Mouse (Mus musculus) heart, embryonic 12.5 days (tissue): ENCODE data around the gene Cacna1a. TPM values are rescaled to one million over a fixed set of nuclear protein-coding genes. Genes with fewer than 3 reads are reported as not detected.

Source experiments
- ATAC-seq: fragments of 200-750 bp; cut with Nextera tagmentation; 2 replicates; pipeline ENCODE4 v1.8.0; 2017; ENCODE audit warnings: moderate TSS enrichment, moderate library complexity; ENCODE audit not compliant: insufficient number of reproducible peaks, low FRiP score
- H3K27ac ChIP-seq: fragments of 300-500 bp; sonication (generic); 2 replicates; pipeline ENCODE4 v1.5.1; 2016; ENCODE audit warnings: mild to moderate bottlenecking, moderate library complexity; ENCODE audit not compliant: poor library complexity, severe bottlenecking
- H3K27me3 ChIP-seq: fragments of 300-500 bp; sonication (generic); replicated peaks from 2 replicates; pipeline ENCODE4 v1.6.1; 2016; ENCODE audit warnings: mild to moderate bottlenecking, moderate library complexity
- H3K36me3 ChIP-seq: fragments of 300-500 bp; sonication (generic); 2 replicates; pipeline ENCODE4 v1.6.1; 2016; ENCODE audit warnings: mild to moderate bottlenecking, moderate library complexity
- H3K4me1 ChIP-seq: fragments of 300-500 bp; sonication (generic); replicated peaks from 2 replicates; pipeline ENCODE4 v1.6.1; 2016; ENCODE audit warnings: mild to moderate bottlenecking
- H3K4me2 ChIP-seq: fragments of 300-500 bp; sonication (generic); 2 replicates; pipeline ENCODE4 v1.6.1; 2016; ENCODE audit warnings: mild to moderate bottlenecking, moderate library complexity
- H3K4me3 ChIP-seq: fragments of 300-500 bp; sonication (generic); 2 replicates; pipeline ENCODE4 v1.5.1; 2016; ENCODE audit warnings: mild to moderate bottlenecking
- H3K9ac ChIP-seq: fragments of 300-500 bp; sonication (generic); 2 replicates; pipeline ENCODE4 v1.6.1; 2016; ENCODE audit warnings: mild to moderate bottlenecking, moderate library complexity
- H3K9me3 ChIP-seq: fragments of 300-500 bp; sonication (generic); replicated peaks from 2 replicates; pipeline ENCODE4 v1.6.1; 2016; ENCODE audit warnings: mild to moderate bottlenecking, moderate library complexity
- WGBS: fragments of 180-500 bp; shearing (Covaris S2); methylation state at CpG from one replicate; pipeline ENCODE4 v1.1.7; 2016; 5-methylcytosine and 5-hydroxymethylcytosine counted together
- polyA plus RNA-seq: library from polyadenylated mRNA; unstranded; fragments of >200 nt; fragmentation: Nextera tagmentation; extraction: Ambion mirVana; gene quantifications from 2 replicates; pipeline ENCODE4 v1.2.1, GENCODE M21; 2016

Cacna1a gene
- 9.2 and 9.4 TPM in 2 replicates for polyA plus RNA-seq

DNA sequence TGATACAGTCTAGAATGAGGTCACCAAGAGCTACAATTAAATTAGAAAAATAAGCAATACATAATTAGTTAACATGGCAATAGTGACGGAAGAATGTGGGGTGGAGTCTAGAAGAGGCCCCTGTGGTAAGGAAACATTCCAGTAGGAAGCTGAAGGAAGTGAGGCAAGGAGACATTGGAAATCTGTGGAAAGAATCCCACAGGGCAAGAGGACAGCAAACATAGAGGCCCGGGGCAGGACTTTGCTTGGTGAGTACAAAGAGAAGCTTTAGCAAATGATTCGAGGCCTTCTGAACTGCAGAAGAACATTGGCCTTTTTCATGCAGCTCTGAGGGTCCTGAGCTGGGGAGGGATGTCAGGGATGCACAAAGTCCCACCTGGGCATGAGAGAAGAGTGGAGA is at the start of gene Cacna1a:
Cacna1a (plus strand) TSS at position 166 of the 400 bp plus-strand sequence.
- no peak within 1 kb of the TSS for H3K27ac ChIP-seq
- H3K27me3 ChIP-seq: no peaks in the 10 kb centered on the region
- H3K36me3 ChIP-seq: no peaks in the 10 kb centered on the region
- H3K9ac ChIP-seq: no peak within 1 kb of the TSS
- H3K4me3 ChIP-seq: no peak within 1 kb of the TSS
- 0 out of 2 replicates have a peak, but pooled peaks cover 2% of the 10 kb centered on the region for H3K9me3 ChIP-seq
- ATAC-seq: no peak
- WGBS: 77% methylated on average over 3 of the region's 3 CpGs
- H3K4me2 ChIP-seq: no peak within 1 kb of the TSS
- peaks cover 9% of the 10 kb centered on the region; the same call in 1 of the 2 replicates for H3K4me1 ChIP-seq

DNA sequence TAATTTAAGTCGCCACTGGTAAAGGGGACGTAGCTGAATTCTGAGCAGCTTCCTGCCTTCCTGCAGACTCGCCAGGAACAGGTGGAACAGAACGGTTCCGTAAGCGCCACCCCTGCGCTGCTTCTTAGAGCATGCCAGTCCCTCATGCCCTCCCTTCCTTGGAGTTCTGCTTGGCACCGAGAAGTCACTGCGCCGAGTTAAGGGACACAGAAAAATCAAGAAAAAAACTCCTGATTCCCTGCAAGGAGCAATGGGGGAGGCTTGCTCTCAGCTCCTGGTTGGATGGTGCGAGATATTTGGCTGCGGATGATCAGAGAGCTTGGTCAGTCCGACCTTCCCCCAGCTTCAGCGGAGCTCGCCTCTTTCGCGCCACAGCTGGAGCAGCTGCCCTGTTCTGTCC is 49.7 kb upstream of the Cacna1a start:
- no peak overlapping the region for H3K27ac ChIP-seq
- WGBS: 16% methylated on average over 17 of the region's 17 CpGs
- H3K27me3 ChIP-seq: peaks cover 50% of the 10 kb centered on the region
- no peaks in the 10 kb centered on the region for H3K4me1 ChIP-seq
- no peak overlapping the region for H3K4me2 ChIP-seq
- no peaks in the 10 kb centered on the region for H3K36me3 ChIP-seq
- H3K4me3 ChIP-seq: no peak overlapping the region
- no peaks in the 10 kb centered on the region for H3K9me3 ChIP-seq
- ATAC-seq: no peak
- H3K9ac ChIP-seq: no peak overlapping the region

DNA sequence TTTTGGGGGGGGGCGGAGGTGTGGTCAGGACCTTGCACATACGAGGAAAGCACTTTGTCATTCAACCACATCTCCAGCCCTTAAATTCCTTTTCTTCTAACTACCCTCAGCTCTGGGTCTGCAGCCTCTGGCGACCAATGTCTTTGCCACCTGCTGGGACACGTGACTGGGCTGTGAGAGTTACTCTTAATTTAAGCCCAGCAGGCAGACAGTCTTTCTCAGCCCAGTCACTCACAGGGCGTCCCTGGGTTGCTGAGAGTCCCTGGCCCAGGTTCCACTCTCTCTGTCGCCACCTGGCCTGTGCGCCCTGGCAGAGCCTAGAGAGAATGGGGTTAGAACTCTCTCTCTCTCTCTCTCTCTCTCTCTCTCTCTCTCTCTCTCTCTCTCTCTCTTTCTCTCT is 48.9 kb upstream of the Cacna1a start:
- no peak overlapping the region for H3K9ac ChIP-seq
- no peaks in the 10 kb centered on the region for H3K9me3 ChIP-seq
- no peaks in the 10 kb centered on the region for H3K4me1 ChIP-seq
- WGBS: 7% methylated on average over 7 of the region's 7 CpGs
- no peak overlapping the region for H3K4me2 ChIP-seq
- peaks cover 50% of the 10 kb centered on the region for H3K27me3 ChIP-seq
- H3K36me3 ChIP-seq: no peaks in the 10 kb centered on the region
- no peak for ATAC-seq
- no peak overlapping the region for H3K4me3 ChIP-seq
- no peak overlapping the region for H3K27ac ChIP-seq

DNA sequence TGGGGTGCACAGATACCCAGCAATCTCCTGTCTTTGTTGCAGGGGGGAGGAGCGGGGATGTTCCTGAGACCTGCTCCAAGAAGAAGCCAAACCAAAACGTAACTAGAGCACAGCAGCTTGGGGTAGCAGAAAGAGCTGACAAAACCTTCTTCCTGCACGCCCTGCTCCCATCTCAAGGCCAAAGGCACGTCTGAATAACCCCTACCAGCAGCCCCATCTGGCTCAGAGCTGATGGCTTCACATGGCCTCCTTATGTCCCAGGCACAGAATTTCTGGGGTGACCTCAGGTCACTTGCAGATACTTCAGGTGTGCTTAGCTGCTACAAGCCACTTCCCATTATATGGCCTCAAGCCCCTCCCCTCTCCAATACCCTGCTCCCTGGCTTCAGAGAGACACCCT is 48.4 kb upstream of the Cacna1a start:
- Histone ChIP-seq H3K9me3 (no peaks in the 10 kb centered on the region), H3K4me2 (no peak overlapping the region), H3K4me1 (no peaks in the 10 kb centered on the region), H3K9ac (no peak overlapping the region), H3K4me3 (no peak overlapping the region), H3K27ac (no peak overlapping the region), H3K36me3 (no peaks in the 10 kb centered on the region), H3K27me3 (peaks cover 50% of the 10 kb centered on the region)
- WGBS: 59% methylated on average over 4 of the region's 4 CpGs
- ATAC-seq: no peak

DNA sequence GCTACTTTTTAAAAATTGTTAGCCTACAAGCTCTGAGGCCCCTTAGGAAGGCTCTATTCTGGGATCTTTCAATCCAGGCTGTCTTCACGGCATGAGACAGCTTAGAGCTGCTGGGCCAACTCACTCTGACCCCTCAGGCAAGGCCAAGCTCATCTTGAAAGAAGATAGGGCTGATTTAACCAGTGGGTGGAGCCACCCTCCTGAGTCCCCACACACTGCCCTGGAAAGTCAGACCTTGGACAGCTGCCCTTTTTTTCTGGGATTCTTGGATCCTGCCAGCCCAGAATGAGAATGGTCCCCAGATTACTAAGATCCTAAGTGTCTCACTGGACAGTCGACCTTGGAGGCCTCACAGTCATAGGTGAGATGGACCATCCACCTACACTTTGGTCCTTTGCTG is 47.6 kb upstream of the Cacna1a start:
- no peak overlapping the region for H3K27ac ChIP-seq
- no peaks in the 10 kb centered on the region for H3K9me3 ChIP-seq
- WGBS: 3% methylated on average over 2 of the region's 2 CpGs
- H3K4me3 ChIP-seq: no peak overlapping the region
- H3K36me3 ChIP-seq: no peaks in the 10 kb centered on the region
- no peak overlapping the region for H3K9ac ChIP-seq
- H3K4me1 ChIP-seq: no peaks in the 10 kb centered on the region
- ATAC-seq: no peak
- H3K4me2 ChIP-seq: no peak overlapping the region
- peaks cover 54% of the 10 kb centered on the region for H3K27me3 ChIP-seq

DNA sequence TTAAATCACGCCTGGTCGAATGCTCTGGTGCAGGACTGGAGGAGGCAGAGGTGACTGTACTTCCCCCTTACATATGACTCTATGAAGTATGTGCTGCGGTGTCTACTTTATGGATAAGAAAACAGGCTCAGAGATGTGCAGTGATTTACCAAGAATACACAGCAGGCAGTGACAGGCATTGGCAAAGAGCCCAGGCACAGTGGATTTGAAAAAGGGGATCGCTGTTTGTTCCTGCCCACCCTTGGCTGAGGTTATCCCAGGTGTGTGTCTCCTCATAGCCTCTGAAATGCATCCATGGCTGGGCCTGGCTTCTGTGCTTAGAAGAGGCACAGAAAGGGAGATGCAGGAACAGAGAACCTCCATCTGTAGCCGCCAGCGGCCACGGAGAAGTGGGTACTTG is 42.7 kb upstream of the Cacna1a start:
- no peak overlapping the region for H3K4me3 ChIP-seq
- no peak for ATAC-seq
- 67% methylated on average over 7 of the region's 7 CpGs for WGBS
- no peak overlapping the region for H3K4me2 ChIP-seq
- H3K36me3 ChIP-seq: no peaks in the 10 kb centered on the region
- no peaks in the 10 kb centered on the region for H3K9me3 ChIP-seq
- peaks cover 37% of the 10 kb centered on the region for H3K27me3 ChIP-seq
- H3K9ac ChIP-seq: no peak overlapping the region
- no peaks in the 10 kb centered on the region for H3K4me1 ChIP-seq
- H3K27ac ChIP-seq: no peak overlapping the region

DNA sequence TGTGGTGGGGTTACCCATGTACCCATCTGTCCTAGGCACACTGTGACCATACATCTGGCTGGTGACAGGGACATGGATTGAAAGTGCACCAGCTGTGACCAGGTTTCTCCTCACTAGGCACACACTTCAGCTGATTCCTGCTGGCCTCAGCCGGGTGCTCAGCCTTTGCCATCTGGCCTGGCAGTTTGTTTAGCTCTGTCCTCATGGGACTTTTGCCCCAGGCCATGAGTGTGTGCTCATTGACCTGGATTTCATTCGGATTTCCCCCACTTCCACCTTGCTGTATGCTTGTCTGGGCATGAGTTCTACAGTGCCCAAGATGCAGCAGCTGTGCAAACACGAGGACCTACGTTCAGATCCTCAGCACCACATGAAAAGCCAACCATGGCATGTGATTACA is 41.8 kb upstream of the Cacna1a start:
- Histone ChIP-seq H3K27ac (no peak overlapping the region), H3K4me3 (no peak overlapping the region), H3K36me3 (no peaks in the 10 kb centered on the region), H3K9me3 (no peaks in the 10 kb centered on the region), H3K4me2 (no peak overlapping the region), H3K9ac (no peak overlapping the region), H3K27me3 (peaks cover 38% of the 10 kb centered on the region), H3K4me1 (no peaks in the 10 kb centered on the region)
- no peak for ATAC-seq
- WGBS: 62% methylated on average over 4 of the region's 4 CpGs

DNA sequence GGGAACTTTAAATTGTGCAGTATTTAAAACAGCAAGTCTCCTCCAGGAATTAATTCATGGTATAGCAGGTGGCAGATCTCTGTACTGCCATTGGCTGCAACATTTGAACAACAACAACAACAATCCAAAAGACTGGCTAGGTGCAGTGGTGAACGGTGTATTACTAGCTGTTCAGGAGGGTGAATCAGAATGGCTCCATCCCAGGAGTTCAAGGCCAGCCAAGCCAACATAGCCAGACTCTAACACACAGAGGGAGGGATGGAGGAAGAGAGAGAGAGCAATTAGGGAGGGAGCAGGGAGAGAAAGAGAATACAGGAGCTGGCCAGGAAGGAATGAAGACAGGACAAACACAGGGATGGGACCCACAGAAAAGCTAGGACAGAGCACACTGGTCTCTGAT is 38.7 kb upstream of the Cacna1a start:
- no peaks in the 10 kb centered on the region for H3K4me1 ChIP-seq
- no peak overlapping the region for H3K4me3 ChIP-seq
- H3K36me3 ChIP-seq: no peaks in the 10 kb centered on the region
- no peak overlapping the region for H3K4me2 ChIP-seq
- H3K9me3 ChIP-seq: no peaks in the 10 kb centered on the region
- H3K9ac ChIP-seq: no peak overlapping the region
- ATAC-seq: no peak
- 60% methylated on average over 1 of the region's 1 CpGs for WGBS
- no peak overlapping the region for H3K27ac ChIP-seq
- H3K27me3 ChIP-seq: peaks cover 56% of the 10 kb centered on the region

DNA sequence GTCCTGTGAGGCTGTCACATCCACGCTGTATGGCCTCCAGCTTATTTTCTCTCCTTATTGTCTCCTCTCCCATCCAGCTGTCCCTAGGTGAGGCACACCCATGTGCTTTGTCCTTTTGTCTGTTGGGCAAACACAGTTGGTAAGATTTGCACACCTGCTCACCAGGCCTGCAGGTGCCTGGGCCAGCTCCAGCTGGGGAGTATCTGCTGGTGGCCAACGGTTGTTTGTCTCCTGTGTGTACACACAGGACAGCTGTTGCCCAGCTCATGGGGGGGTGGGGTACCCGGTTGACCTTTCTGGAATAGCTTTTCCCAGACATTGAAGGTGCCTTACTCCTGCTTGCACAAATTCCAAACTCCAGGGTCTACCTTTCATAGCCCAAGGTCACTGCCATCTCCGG is 37.3 kb upstream of the Cacna1a start:
- Histone ChIP-seq H3K4me3 (no peak overlapping the region), H3K27ac (no peak overlapping the region), H3K36me3 (no peaks in the 10 kb centered on the region), H3K9ac (no peak overlapping the region), H3K9me3 (no peaks in the 10 kb centered on the region), H3K4me1 (no peaks in the 10 kb centered on the region), H3K27me3 (peaks cover 58% of the 10 kb centered on the region), H3K4me2 (no peak overlapping the region)
- WGBS: 63% methylated on average over 4 of the region's 4 CpGs
- ATAC-seq: no peak

DNA sequence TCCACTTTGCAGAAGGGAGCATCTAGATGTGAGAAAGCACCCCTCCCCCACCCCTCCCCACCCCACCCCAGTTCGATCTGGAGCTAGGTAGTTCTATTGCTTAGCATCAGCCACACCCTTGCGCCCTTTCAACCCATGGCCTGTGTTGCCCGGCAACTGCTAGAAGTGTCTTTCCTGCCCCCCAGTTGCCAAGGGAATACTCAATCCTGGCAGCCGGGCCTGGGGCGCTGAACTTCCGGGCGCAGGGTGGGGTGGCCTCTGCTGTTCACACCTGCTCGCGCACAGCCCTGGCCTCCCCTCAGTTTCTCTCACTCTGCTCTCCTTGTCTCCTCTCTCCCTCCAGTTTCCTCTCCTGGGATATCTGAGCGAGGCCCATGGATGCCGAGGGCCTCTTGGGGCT is 31.8 kb upstream of the Cacna1a start:
- 53% methylated on average over 11 of the region's 11 CpGs for WGBS
- H3K4me2 ChIP-seq: no peak overlapping the region
- H3K4me3 ChIP-seq: no peak overlapping the region
- ATAC-seq: no peak
- H3K4me1 ChIP-seq: no peaks in the 10 kb centered on the region
- H3K27me3 ChIP-seq: peaks cover 63% of the 10 kb centered on the region
- H3K9ac ChIP-seq: no peak overlapping the region
- no peaks in the 10 kb centered on the region for H3K36me3 ChIP-seq
- H3K9me3 ChIP-seq: no peaks in the 10 kb centered on the region
- no peak overlapping the region for H3K27ac ChIP-seq

DNA sequence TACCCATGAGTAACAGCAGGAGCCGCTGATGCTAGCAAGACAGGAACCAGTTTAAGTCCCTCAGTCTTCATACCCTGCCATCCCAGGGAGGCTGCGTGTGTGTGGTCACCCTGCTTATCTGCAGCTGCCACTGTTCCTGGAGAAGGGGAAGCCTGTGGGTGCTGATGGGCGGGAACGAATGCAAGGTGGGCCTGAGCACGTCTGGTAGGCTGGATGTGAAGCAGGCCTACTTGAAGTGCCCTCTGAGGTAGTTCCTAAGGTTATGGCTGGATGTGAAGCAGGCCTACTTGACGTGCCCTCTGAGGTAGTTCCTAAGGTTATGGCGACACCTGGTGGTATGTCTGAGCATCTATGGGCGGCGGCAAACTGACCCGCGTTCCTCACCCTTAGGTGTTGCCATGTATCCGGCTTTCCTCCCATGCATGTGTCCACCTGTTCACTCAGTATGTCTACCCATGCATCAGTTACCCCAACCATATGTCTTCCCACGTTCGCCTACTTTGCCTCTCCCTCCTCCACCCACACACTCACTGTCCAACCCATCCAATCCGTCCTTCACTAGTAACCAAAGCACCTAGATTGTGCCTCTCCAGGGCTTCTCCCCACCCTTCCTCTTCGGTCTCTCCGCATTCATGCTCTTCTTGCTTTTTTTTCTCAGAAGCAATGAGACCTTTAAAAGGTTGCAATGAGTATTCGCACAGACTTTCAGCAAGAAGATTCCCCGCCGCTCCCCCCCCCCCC is 30.4 kb upstream of the Cacna1a start:
- no peak overlapping the region for H3K9ac ChIP-seq
- H3K9me3 ChIP-seq: no peaks in the 10 kb centered on the region
- H3K4me2 ChIP-seq: peak overlapping the region; percentile 23; the same call in 1 of the 2 replicates
- H3K4me1 ChIP-seq: no peaks in the 10 kb centered on the region
- H3K27me3 ChIP-seq: peaks cover 63% of the 10 kb centered on the region
- no peaks in the 10 kb centered on the region for H3K36me3 ChIP-seq
- 23% methylated on average over 20 of the region's 20 CpGs for WGBS
- H3K27ac ChIP-seq: no peak overlapping the region
- H3K4me3 ChIP-seq: no peak overlapping the region
- peak; percentile 48 for ATAC-seq
